Mouse (Mus musculus): ENCODE results near the gene Bglap2.

GRCm38 (mm10) chr3:88359989-88360388 is 18.5 kb downstream of the Bglap2 start:
- TF ChIP-seq POLR2A (IDR thresholded peaks at IDR 0.05; ENCODE audit: borderline replicate concordance, control insufficient read depth, low read depth, low read length) (no peak), CTCF (IDR thresholded peaks at IDR 0.05; ENCODE audit: control insufficient read depth, insufficient read depth, low read length) (no peak)

All from bone marrow, adult 2 months (tissue).